Comparison of ENCODE assay signal across 8 mouse cellular contexts in the genomic region with DNA sequence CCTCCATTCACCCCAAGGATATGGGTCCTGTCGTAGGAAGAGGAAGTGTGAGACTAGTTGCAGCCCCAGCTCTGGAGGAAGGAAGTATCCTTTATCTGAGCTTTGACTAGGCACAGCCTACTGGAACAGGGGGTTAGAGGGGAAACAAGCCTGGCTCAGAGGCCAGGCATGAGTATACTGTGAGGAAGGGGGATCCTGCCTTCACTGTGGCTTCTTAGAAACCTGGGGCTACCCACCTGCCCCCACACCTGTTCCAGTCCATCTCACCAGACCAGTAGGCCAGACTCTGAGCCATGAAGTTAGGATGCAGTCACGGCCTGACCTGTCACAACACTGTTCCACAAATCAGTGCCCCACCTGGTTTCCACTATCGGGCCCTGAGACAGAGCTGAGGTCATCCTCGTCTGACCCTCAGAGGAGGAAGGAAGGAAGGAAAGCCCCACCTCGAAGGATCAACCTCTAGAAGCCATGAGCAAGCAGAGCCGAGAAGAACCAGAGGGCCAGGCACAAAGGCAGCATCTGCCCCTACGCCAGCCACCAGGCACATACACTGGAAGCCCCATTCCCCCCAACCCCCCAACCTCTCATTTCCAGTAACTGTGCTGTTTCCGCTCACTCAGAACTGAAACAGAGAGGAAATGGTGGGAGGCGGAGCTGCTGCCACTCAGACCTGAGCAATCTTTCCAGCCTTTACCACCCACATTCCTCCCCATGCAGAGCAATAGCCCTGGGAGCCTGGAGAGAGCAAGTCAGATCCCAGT. TPM values are rescaled to one million over a fixed set of nuclear protein-coding genes. Genes with fewer than 3 reads are reported as not detected.
DNase-seq lines count a peak whose midpoint lies in the region; ATAC-seq and TF ChIP-seq lines count a peak whose summit lies in the region.

No protein-coding gene starts in this region.

- no peak for ATAC-seq in embryonic facial prominence, embryonic 12.5 days (ENCODE audit: insufficient number of reproducible peaks, insufficient read depth, low FRiP score, low TSS enrichment)
- ATAC-seq in hindbrain, embryonic 16.5 days, result no peak
- ATAC-seq in liver, postnatal 0 days, result peak; percentile 47
- ATAC-seq in stomach, embryonic 16.5 days (ENCODE audit: insufficient read depth, low FRiP score), result 0 out of 2 replicates have a peak, but pooled peaks have one; percentile 14

- peak overlapping the region; percentile 19; the same call in 1 of the 2 replicates for H3K9ac ChIP-seq in embryonic facial prominence, embryonic 12.5 days
- H3K9ac ChIP-seq in hindbrain, embryonic 16.5 days (ENCODE audit: low read depth, low read length), result peak overlapping the region; percentile 5; the same call in 1 of the 2 replicates
- peak overlapping the region; percentile 26; the same call in 1 of the 2 replicates for H3K9ac ChIP-seq in liver, postnatal 0 days (replicated peaks)
- H3K9ac ChIP-seq in stomach, embryonic 16.5 days (ENCODE audit: low read length), result peak overlapping the region; percentile 52

- no peaks in the 10 kb centered on the region for H3K27me3 ChIP-seq in embryonic facial prominence, embryonic 12.5 days
- no peaks in the 10 kb centered on the region for H3K27me3 ChIP-seq in hindbrain, embryonic 16.5 days (replicated peaks; ENCODE audit: control insufficient read depth, insufficient read depth, low read length)
- no peaks in the 10 kb centered on the region for H3K27me3 ChIP-seq in liver, postnatal 0 days (ENCODE audit: insufficient read depth, low read length)
- no peaks in the 10 kb centered on the region for H3K27me3 ChIP-seq in stomach, embryonic 16.5 days (ENCODE audit: control insufficient read depth, insufficient read depth, low read length)

- peak overlapping the region; percentile 21 for H3K4me2 ChIP-seq in embryonic facial prominence, embryonic 12.5 days (replicated peaks)
- peak overlapping the region; percentile 31 for H3K4me2 ChIP-seq in hindbrain, embryonic 16.5 days (ENCODE audit: low read length)
- H3K4me2 ChIP-seq in liver, postnatal 0 days (ENCODE audit: low read depth, low read length), result peak overlapping the region; percentile 53
- H3K4me2 ChIP-seq in stomach, embryonic 16.5 days (ENCODE audit: low read depth, low read length), result peak overlapping the region; percentile 32

- WGBS in lung, adult 2 months, result 14% methylated on average over 9 of the region's 9 CpGs
- 21% methylated on average over 9 of the region's 9 CpGs for WGBS in embryonic facial prominence, embryonic 12.5 days
- WGBS in hindbrain, embryonic 16.5 days, result 32% methylated on average over 9 of the region's 9 CpGs
- WGBS in liver, postnatal 0 days (ENCODE audit: insufficient replicate concordance), result 20% methylated on average over 9 of the region's 9 CpGs
- WGBS in stomach, embryonic 16.5 days, result 22% methylated on average over 9 of the region's 9 CpGs

- peak overlapping the region; percentile 84 for H3K27ac ChIP-seq in embryonic facial prominence, embryonic 12.5 days
- H3K27ac ChIP-seq in hindbrain, embryonic 16.5 days (ENCODE audit: low read depth, low read length), result peak overlapping the region; percentile 65
- peak overlapping the region; percentile 83 for H3K27ac ChIP-seq in liver, postnatal 0 days (ENCODE audit: low read depth)
- peak overlapping the region; percentile 83 for H3K27ac ChIP-seq in stomach, embryonic 16.5 days (ENCODE audit: low read length)

- peak; percentile 50 to 70 for DNase-seq in lung, adult 18-20 months
- DNase-seq in lung, adult 2 months, result no peak
- no peak for DNase-seq in liver, postnatal 0 days
- DNase-seq in cerebellum, postnatal 4 days (ENCODE audit: low spot score in 2 of 2), result no peak
- DNase-seq in layer of hippocampus, postnatal 14 days (ENCODE audit: low spot score in 2 of 2), result no peak

- peaks cover 77% of the 10 kb centered on the region for H3K4me1 ChIP-seq in lung, adult 2 months (ENCODE audit: control insufficient read depth, insufficient read depth, low read length)
- H3K4me1 ChIP-seq in embryonic facial prominence, embryonic 12.5 days, result peaks cover 92% of the 10 kb centered on the region
- peaks cover 87% of the 10 kb centered on the region for H3K4me1 ChIP-seq in hindbrain, embryonic 16.5 days (ENCODE audit: control insufficient read depth, insufficient read depth, low read depth, low read length)
- peaks cover 61% of the 10 kb centered on the region for H3K4me1 ChIP-seq in liver, postnatal 0 days (ENCODE audit: insufficient read depth)
- peaks cover 96% of the 10 kb centered on the region for H3K4me1 ChIP-seq in stomach, embryonic 16.5 days (ENCODE audit: control insufficient read depth, insufficient read depth, low read length)

- peak; percentile 27 for TF ChIP-seq EP300 in liver, postnatal 0 days (IDR thresholded peaks at IDR 0.05; ENCODE audit: low read depth)

- no peak for TF ChIP-seq POLR2A in lung, adult 2 months (IDR thresholded peaks at IDR 0.05; ENCODE audit: borderline replicate concordance, extremely low read depth, low read depth, low read length)

- no peak overlapping the region for H3K4me3 ChIP-seq in lung, adult 2 months (replicated peaks; ENCODE audit: extremely low read depth, low read depth, low read length)
- no peak overlapping the region for H3K4me3 ChIP-seq in embryonic facial prominence, embryonic 12.5 days
- no peak overlapping the region for H3K4me3 ChIP-seq in hindbrain, embryonic 16.5 days (ENCODE audit: low read length)
- no peak overlapping the region for H3K4me3 ChIP-seq in liver, postnatal 0 days (ENCODE audit: low read depth, low read length)
- 0 out of 2 replicates have a peak overlapping the region, but pooled peaks have one; percentile 3 for H3K4me3 ChIP-seq in stomach, embryonic 16.5 days (replicated peaks; ENCODE audit: low read length)

- H3K36me3 ChIP-seq in embryonic facial prominence, embryonic 12.5 days, result no peaks in the 10 kb centered on the region
- H3K36me3 ChIP-seq in hindbrain, embryonic 16.5 days (ENCODE audit: control insufficient read depth, insufficient read depth, low read length), result no peaks in the 10 kb centered on the region
- peaks cover 2% of the 10 kb centered on the region; the same call in 1 of the 2 replicates for H3K36me3 ChIP-seq in liver, postnatal 0 days (replicated peaks; ENCODE audit: insufficient read depth, low read length)
- no peaks in the 10 kb centered on the region for H3K36me3 ChIP-seq in stomach, embryonic 16.5 days (ENCODE audit: control insufficient read depth, insufficient read depth, low read length)

- H3K9me3 ChIP-seq in embryonic facial prominence, embryonic 12.5 days, result no peaks in the 10 kb centered on the region
- H3K9me3 ChIP-seq in hindbrain, embryonic 16.5 days (ENCODE audit: control insufficient read depth, low read length), result no peaks in the 10 kb centered on the region
- no peaks in the 10 kb centered on the region for H3K9me3 ChIP-seq in liver, postnatal 0 days (ENCODE audit: low read length)
- H3K9me3 ChIP-seq in stomach, embryonic 16.5 days (replicated peaks; ENCODE audit: control insufficient read depth, low read length), result no peaks in the 10 kb centered on the region

- TF ChIP-seq CTCF in lung, adult 2 months (IDR thresholded peaks at IDR 0.05; ENCODE audit: insufficient read depth, low read length), result no peak
- no peak for TF ChIP-seq CTCF in liver, postnatal 0 days (IDR thresholded peaks at IDR 0.05; ENCODE audit: low read depth)

RNA-seq across cellular contexts. Expression of a gene that starts 23.3 kb away (rescaled TPM):
- 108 and 124 TPM in 2 replicates for polyA plus RNA-seq in lung, adult 2 months (2012; rRNA removed)
- polyA plus RNA-seq in embryonic facial prominence, embryonic 12.5 days (2016; fragmentation: Nextera tagmentation; extraction: Ambion mirVana), result 16.4 and 20.3 TPM in 2 replicates
- polyA plus RNA-seq in hindbrain, embryonic 16.5 days (2015; fragmentation: Nextera tagmentation; extraction: Ambion mirVana), result 13.3 and 15.1 TPM in 2 replicates
- polyA plus RNA-seq in liver, postnatal 0 days (2015; fragmentation: Nextera tagmentation; extraction: Ambion mirVana), result 2.0 and 2.1 TPM in 2 replicates
- polyA plus RNA-seq in stomach, embryonic 16.5 days (2015; fragmentation: Nextera tagmentation; extraction: Ambion mirVana), result 14.1 and 15.4 TPM in 2 replicates
- total RNA-seq in layer of hippocampus, postnatal 14 days (2021), result 10 to 100 TPM; 35.4 to 45.2 TPM

RNA-seq across cellular contexts. Expression of a gene that starts 48.2 kb away (rescaled TPM):
- 69.0 and 72.8 TPM in 2 replicates for polyA plus RNA-seq in lung, adult 2 months (2012; rRNA removed)
- 26.2 and 28.3 TPM in 2 replicates for polyA plus RNA-seq in embryonic facial prominence, embryonic 12.5 days (2016; fragmentation: Nextera tagmentation; extraction: Ambion mirVana)
- polyA plus RNA-seq in hindbrain, embryonic 16.5 days (2015; fragmentation: Nextera tagmentation; extraction: Ambion mirVana), result 15.4 and 19.3 TPM in 2 replicates
- 7.8 and 8.0 TPM in 2 replicates for polyA plus RNA-seq in liver, postnatal 0 days (2015; fragmentation: Nextera tagmentation; extraction: Ambion mirVana)
- polyA plus RNA-seq in stomach, embryonic 16.5 days (2015; fragmentation: Nextera tagmentation; extraction: Ambion mirVana), result 28.2 and 31.5 TPM in 2 replicates
- 10 to 100 TPM; 47.2 to 48.3 TPM for total RNA-seq in layer of hippocampus, postnatal 14 days (2021)

Comparison
In these comparisons a context has a peak if more than half of its experiments do, and no peak if none do; other contexts are left out.
1. DNase-seq: peak in lung, adult 18-20 months (2 of 2); none in lung, adult 2 months (single experiment), liver, postnatal 0 days (single experiment), cerebellum, postnatal 4 days (0 of 2) and layer of hippocampus, postnatal 14 days (0 of 2).
2. ATAC-seq: peak in liver, postnatal 0 days (single experiment) and stomach, embryonic 16.5 days (single experiment); none in embryonic facial prominence, embryonic 12.5 days (single experiment) and hindbrain, embryonic 16.5 days (single experiment).
3. Peak in every context shown above with its lines, with median percentiles within 50 percentile points of each other: H3K27ac ChIP-seq, H3K4me2 ChIP-seq and H3K9ac ChIP-seq.